Mouse (Mus musculus) gastrocnemius, postnatal 25 days (tissue): Measurements from ENCODE around the gene Eif2s3y. TPM values are rescaled to one million over a fixed set of nuclear protein-coding genes. Genes with fewer than 3 reads are reported as not detected.

Experiments used
- DNase-seq: peaks from one replicate; pipeline ENCODE4 v3.0.0; 2022
- long read RNA-seq, 2 experiments: library from polyadenylated mRNA; stranded (forward); transcript quantifications; one replicate each; pipeline ENCODE4 v2.0.0; 2021
- microRNA-seq, 2 experiments: library from miRNA; unstranded; fragments of <30 nt; microRNA quantifications; one replicate each; pipeline ENCODE4 v1.2.0; 2021; ENCODE audit warnings: borderline replicate concordance in 2 of 2
- total RNA-seq, 2 experiments: library from RNA; stranded (reverse); gene quantifications; 1 replicate in 1 of 2; 2 replicates in 1 of 2; pipeline ENCODE4 v1.2.3; 2021

Eif2s3y gene
- total RNA-seq, result 10 to 100 TPM in 1 of 2 experiments, not detected in 1; 37.0 TPM
- long read RNA-seq, experiment 1, transcript Eif2s3y-201 (12 exons, 1,836 nt), result major isoform, 33 of 40 reads
- long read RNA-seq, experiment 1, partial matches to known transcripts, result 4 of 40 reads
- long read RNA-seq, experiment 1, other reads (novel, unspliced or antisense), result 2 of 40 reads
- long read RNA-seq, experiment 2, result 0 reads

DNA sequence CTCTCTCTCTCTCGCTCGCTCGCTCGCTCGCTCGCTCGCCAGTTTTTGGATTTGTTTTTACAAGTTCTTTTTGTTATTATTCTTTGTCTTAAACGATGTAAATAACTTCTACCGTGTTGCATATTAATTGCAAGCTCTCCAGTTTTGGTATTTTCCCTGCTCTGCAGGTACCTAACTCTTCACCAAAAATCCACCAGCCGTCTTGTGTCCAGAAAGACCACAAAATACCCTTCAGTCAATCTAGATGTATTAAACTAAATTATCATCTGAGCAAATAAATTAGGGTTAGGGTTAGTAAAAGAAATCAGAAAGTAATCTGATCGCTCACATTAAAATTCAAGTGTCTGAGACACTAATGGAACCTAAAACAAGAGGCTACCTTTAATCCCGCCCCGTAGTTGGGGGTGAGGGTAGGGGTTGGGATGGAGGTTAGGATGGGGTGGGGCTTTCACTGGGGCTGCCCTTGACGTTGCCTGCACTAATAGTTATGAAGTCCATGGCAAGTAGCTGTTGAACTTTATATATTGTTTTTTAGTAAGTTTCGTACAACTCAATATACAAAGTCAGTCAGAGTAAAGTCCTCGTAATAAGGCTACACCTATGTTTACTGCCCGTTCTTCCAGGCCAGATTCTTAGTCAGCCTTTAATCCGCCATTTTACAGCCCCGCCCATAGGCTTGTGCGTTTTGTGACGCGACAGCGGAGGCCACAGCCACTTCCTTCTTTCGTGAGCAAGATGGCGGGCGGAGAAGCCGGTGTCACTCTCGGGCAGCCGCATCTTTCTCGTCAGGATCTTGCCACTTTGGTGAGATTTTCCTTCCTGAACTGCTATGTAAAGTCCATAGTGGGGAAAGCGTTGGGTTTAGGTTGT lies at the start of gene Eif2s3y:
Eif2s3y (plus strand) TSS at position 662 of the 870 bp plus-strand sequence.
- no peak for DNase-seq

Small RNAs within 50 kb of the gene (microRNA-seq; reads per million reads assigned to microRNA genes)
- 0 reads per million in 2 experiments for gene Gm47281

Other genes starting within 250 kb of the Eif2s3y start
- not detected for gene Zfy1, start 213.1 kb upstream of the Eif2s3y start, total RNA-seq
- gene Uba1y, start 191.9 kb upstream of the Eif2s3y start, total RNA-seq, result not detected
- 1 to 10 TPM in 1 of 2 experiments, not detected in 1; 7.5 TPM for gene Kdm5d, start 112.8 kb upstream of the Eif2s3y start, total RNA-seq
- 10 to 100 TPM in 1 of 2 experiments, not detected in 1; 12.8 TPM for gene Uty, start 235.2 kb downstream of the Eif2s3y start, total RNA-seq